Mouse (Mus musculus): ENCODE data around the gene Efcab11.
"Not testable (repeated sequence)": the region's sequence is repeated elsewhere in the genome, so short reads cannot be mapped to it uniquely, and the experiment has no call there.

Efcab11 gene

GRCm38 (mm10) chr12:99874609-99875008 is 9.6 kb downstream of the Efcab11 start:
- no peak for DNase-seq (ENCODE audit: low spot score in 2 of 2)

GRCm38 (mm10) chr12:99873443-99873842 is 10.8 kb downstream of the Efcab11 start:
- no peak for DNase-seq (ENCODE audit: low spot score in 2 of 2)

- no peak for DNase-seq (ENCODE audit: low spot score in 2 of 2)
Observed at GRCm38 (mm10) chr12:99868821-99869220, 15.4 kb downstream of the Efcab11 start.

- DNase-seq (ENCODE audit: low spot score in 2 of 2): no peak
Observed at GRCm38 (mm10) chr12:99864613-99865012, 19.6 kb downstream of the Efcab11 start.

GRCm38 (mm10) chr12:99860981-99861380 is 23.3 kb downstream of the Efcab11 start:
- no peak for DNase-seq (ENCODE audit: low spot score in 2 of 2)

- DNase-seq (ENCODE audit: low spot score in 2 of 2): no peak
Observed at GRCm38 (mm10) chr12:99859391-99860100, 24.7 kb downstream of the Efcab11 start.

- no peak for DNase-seq (ENCODE audit: low spot score in 2 of 2)
Observed at GRCm38 (mm10) chr12:99858664-99859063, 25.6 kb downstream of the Efcab11 start.

GRCm38 (mm10) chr12:99856011-99856410 is 28.2 kb downstream of the Efcab11 start:
- no peak for DNase-seq (ENCODE audit: low spot score in 2 of 2)

- no peak for DNase-seq (ENCODE audit: low spot score in 2 of 2)
Observed at GRCm38 (mm10) chr12:99853323-99854258, 30.6 kb downstream of the Efcab11 start.

- no peak for DNase-seq (ENCODE audit: low spot score in 2 of 2)
Observed at GRCm38 (mm10) chr12:99849996-99850395, 34.2 kb downstream of the Efcab11 start.

- no peak for DNase-seq (ENCODE audit: low spot score in 2 of 2)
Observed at GRCm38 (mm10) chr12:99844951-99845350, 39.3 kb downstream of the Efcab11 start.

- DNase-seq (ENCODE audit: low spot score in 2 of 2): no peak
Observed at GRCm38 (mm10) chr12:99838703-99839102, 45.5 kb downstream of the Efcab11 start.

GRCm38 (mm10) chr12:99838109-99838508 is 46.1 kb downstream of the Efcab11 start:
- DNase-seq (ENCODE audit: low spot score in 2 of 2): no peak

GRCm38 (mm10) chr12:99837528-99837927 is 46.7 kb downstream of the Efcab11 start:
- DNase-seq (ENCODE audit: low spot score in 2 of 2): no peak

GRCm38 (mm10) chr12:99836404-99837131 is 47.7 kb downstream of the Efcab11 start:
- DNase-seq (ENCODE audit: low spot score in 2 of 2): peak in 1 of 2 experiments; percentile 39

- DNase-seq (ENCODE audit: low spot score in 2 of 2): no peak
Observed at GRCm38 (mm10) chr12:99833476-99833875, 50.8 kb downstream of the Efcab11 start.

GRCm38 (mm10) chr12:99822591-99822990 is 61.6 kb downstream of the Efcab11 start:
- DNase-seq (ENCODE audit: low spot score in 2 of 2): peak in 1 of 2 experiments; percentile 5

GRCm38 (mm10) chr12:99821309-99821934 is 62.8 kb downstream of the Efcab11 start:
- DNase-seq (ENCODE audit: low spot score in 2 of 2): no peak

- no peak for DNase-seq (ENCODE audit: low spot score in 2 of 2)
Observed at GRCm38 (mm10) chr12:99819186-99819974, 64.9 kb downstream of the Efcab11 start.

GRCm38 (mm10) chr12:99818006-99818405 is 66.2 kb downstream of the Efcab11 start:
- not testable (repeated sequence) for DNase-seq (ENCODE audit: low spot score in 2 of 2)

- no peak for DNase-seq (ENCODE audit: low spot score in 2 of 2)
Observed at GRCm38 (mm10) chr12:99815244-99815643, 69.0 kb downstream of the Efcab11 start.

Data from left cerebral cortex, adult 9 months (tissue).